Mouse (Mus musculus) gastrocnemius, adult 8-10 months (tissue): ENCODE data around the gene Tnfrsf14. TPM values are rescaled to one million over a fixed set of nuclear protein-coding genes. Genes with fewer than 3 reads are reported as not detected.

Experiments used
- DNase-seq, 2 experiments: peaks; one replicate each; pipeline ENCODE4 v3.0.0; 2022; ENCODE audit warnings: low spot score in 2 of 2
- total RNA-seq, 4 experiments: library from RNA; stranded (reverse); gene quantifications; 2 replicates each; pipeline ENCODE4 v1.2.4; 2022

Gene Tnfrsf14
- total RNA-seq, 4 experiments from 2014 or later = 1.2 to 3.5 (median 1.9) TPM

- no peak for DNase-seq
Measured at GRCm38 (mm10) chr4:154916662-154917061, 11.7 kb downstream of the Tnfrsf14 start.

DNA sequence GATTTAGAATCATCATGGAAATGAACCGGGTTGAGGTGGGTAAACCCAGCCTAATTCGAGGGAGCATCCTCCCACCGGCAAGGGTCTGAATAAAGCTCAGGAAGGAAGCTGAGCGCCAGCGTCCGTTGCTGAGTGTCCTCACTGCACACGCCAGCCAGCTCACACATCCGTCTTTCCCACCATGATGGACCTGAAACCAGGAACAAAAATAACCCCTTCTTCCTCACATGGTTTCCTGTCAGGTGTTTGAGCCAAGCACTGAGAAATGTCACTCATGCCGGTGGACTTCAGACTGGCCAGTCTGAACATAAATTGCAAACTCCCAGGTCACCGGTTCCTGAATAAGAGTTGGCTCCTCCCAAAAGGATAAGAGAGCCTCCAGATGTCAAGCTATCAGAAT lies 13.1 kb downstream of the Tnfrsf14 start:
- no peak for DNase-seq

DNA sequence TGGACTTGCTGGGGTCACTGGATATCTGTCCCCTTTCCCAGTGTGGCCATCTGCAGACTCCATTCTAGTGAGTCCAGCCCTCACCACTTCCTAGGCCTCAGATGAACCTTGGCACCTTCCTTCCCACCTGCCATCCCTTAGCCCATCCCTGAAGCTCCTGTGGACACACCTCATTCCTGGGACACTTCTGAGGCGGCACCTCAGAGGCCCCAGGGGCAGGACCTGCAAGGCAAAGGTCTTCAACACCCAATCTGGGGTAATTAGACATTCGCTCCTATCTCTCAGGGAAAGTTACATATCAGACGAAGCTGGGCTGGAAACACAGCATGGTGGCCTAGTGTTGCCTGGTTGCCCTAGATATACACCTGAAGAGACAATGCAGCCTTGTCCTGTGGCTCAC lies 13.7 kb downstream of the Tnfrsf14 start:
- no peak for DNase-seq

DNA sequence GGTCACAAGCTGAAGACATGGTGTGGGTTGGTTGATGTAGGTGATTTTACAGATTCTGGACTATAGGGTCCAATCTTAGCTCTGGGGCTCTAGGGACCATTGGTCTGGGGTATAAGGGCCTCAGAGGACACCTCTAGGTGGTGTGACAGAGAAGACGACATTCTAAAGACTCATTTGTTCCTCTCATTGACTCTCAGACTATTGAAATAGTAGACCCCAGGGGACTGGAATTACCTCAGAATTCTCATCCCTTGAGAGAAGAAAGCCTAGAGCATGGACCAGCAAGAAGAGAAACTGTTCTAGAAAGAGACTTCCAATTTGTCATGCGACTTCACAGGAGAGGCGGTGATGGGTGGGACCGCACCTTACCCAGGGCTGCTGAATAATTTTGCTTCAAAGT lies 14.1 kb downstream of the Tnfrsf14 start:
- DNase-seq = no peak

GRCm38 (mm10) chr4:154913845-154914244 lies 14.5 kb downstream of the Tnfrsf14 start:
- DNase-seq = no peak

- DNase-seq = no peak
Measured at GRCm38 (mm10) chr4:154911644-154912043, 16.7 kb downstream of the Tnfrsf14 start.

DNA sequence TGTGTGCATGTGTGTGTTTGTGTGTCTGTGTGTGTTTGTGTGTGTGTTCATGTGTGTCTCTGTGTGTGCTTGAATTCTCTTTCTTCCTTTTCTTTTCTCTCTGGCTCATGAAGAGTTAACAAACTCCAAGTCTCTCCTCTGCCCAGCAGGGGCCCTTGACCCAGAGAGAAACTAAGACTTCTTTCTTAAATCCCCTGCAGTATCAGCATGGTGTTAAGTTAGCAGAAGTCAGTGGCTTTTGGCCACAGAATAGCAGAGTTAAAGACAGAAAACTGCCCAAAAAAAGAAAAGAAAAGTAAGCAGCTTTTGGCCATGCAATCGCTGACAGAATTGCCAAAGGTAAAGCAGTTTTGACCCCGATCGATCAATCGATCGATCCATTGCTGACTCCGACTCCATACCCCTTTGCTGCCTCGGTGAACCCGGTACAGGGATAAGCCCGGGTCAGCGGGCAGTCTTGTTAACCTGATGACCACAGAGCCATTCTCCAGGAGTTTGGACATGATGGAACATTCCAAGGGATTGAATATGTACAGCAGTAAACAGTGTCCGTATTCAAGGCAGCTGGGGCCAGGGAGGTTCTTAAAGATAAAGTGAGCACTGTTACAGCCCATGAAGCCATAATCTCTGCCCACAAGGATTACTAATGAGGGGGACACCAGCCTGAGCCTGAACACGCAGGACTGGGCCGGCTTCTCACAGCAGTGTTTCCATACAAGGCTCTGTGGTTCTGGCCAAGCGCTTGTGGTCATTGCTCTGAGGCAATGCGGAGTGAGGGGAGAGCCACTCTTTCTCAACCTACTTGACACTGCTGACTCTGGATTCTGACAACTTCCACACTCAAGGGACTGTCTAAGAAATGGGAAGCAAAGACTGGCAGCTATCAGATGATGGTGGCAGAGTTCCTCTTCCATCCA lies 17.5 kb downstream of the Tnfrsf14 start:
- no peak for DNase-seq

GRCm38 (mm10) chr4:154908490-154908889 lies 19.9 kb downstream of the Tnfrsf14 start:
- no peak for DNase-seq

DNA sequence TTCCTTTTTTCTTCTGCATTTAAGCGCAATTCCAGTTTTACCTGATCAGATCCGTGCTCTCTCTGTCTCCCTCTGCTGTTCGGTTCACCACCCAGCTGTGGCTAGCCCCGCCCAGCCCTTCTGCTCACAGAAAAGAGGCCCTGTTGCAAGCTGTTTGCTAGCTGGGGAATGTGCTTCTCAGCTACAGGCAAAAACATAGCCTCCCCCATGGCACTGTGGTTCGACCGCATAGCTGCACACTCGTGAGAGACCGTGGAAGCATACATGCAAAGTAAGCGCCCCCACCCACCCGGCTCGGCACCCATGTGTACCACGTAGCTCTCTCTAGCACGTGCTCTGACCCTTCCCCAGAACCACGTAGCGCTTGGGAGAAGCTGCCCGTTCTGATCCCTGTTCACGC lies 20.5 kb downstream of the Tnfrsf14 start:
- no peak for DNase-seq

- DNase-seq = peak; percentile 40 to 43
Measured at GRCm38 (mm10) chr4:154904185-154905071, 23.9 kb downstream of the Tnfrsf14 start.

GRCm38 (mm10) chr4:154902371-154902770 lies 26.0 kb downstream of the Tnfrsf14 start:
- no peak for DNase-seq

DNA sequence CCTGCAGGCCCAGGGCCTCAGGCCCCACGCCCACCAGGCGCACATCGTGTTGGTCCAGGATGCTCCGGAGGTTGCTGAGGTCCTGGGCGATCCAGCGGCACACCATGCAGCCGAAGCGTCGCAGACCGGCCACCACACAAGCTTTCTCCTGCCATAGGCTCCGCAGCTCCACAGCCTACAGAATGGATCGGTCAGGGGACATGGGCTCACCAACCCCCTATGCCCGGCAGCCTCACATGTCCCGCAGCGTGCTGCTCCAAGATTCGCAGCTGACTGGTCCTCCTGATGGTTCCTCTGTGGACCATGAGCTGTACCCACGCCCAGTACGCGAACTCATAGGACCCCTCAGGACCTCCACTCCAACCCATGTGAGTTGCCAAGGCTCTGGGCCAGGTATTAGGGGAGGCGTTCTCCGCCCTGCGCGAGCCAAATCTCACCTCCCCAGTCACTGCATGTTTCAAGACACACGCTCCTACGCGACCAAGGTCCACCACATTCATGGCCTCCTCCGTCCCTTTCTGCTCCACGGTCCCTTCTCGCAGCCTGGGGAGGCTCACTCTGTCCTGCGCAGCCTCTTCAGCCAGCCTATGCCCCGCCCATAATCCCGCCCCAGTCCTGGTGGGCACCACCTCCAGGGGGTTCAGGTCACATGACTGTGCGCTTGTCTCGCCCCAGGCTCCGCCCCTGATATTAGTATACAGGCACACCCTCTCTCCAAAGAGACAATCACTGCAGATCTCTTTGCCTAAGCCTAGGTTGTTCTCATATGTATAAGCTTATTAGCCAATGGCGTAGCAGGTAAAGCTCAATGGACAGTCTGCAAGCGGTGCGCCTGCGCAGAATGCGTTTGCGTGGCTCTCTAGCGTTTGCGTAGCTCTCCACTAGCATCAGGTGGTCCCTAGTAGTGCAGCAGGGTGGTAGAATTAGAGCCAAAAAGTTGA lies 29.6 kb downstream of the Tnfrsf14 start, which contains the start of gene Fam213b:
Gene Fam213b (minus strand): TSS at position 630 of the 941 bp plus-strand sequence.
- DNase-seq = peak; percentile 61 to 74

GRCm38 (mm10) chr4:154897676-154898465 lies 30.5 kb downstream of the Tnfrsf14 start:
- peak; percentile 63 to 73 for DNase-seq

GRCm38 (mm10) chr4:154895549-154895948 lies 32.8 kb downstream of the Tnfrsf14 start:
- no peak for DNase-seq

DNA sequence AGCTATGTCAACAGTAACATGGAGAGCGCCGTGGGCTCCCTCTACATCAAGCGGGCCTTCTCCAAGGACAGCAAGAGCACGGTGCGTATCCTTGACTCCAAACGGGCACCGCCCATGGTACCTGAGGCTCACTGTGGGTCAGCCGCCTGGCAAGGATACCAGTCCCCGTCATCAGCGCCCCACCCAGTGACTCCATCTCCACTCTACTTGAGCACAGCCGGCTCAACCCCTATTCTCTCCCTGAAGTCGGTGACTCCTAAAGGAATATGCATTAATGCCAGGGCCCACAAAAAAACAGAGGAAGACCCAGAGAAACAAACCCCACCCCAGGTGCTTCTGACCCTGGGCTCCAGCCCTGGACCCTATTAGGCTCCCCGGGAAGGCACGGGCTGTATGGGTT lies 37.5 kb downstream of the Tnfrsf14 start:
- DNase-seq = no peak

DNA sequence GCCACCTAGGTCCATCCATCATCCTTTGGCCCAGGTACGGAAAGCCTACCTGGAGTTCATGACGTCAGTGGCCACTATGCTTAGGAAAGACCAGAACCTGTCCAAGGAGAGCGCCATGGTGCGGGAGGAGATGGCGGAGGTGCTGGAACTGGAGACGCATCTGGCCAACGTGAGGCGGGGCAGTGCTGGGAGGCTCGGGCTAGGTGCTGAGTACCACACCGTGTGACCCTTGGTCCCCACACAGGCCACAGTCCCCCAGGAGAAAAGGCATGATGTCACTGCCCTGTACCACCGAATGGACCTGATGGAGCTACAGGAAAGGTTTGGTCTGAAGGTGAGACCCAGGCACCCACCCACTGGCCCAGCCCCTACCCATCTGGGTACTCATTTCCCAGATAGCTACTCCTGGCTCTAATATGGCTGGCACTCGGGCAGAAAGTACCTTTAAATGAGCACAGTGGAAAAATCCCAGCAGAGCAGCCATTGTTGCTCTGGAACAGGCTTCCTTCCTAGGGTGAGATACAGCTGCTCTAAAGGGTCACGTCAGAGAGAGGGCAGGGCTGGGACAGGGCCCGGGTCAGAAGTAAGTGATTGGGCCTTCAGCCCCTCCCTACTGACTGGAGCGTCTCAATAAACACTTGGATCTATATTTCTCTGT lies 40.6 kb downstream of the Tnfrsf14 start:
- DNase-seq = no peak

GRCm38 (mm10) chr4:154886876-154887592 lies 41.3 kb downstream of the Tnfrsf14 start:
- no peak for DNase-seq

- no peak for DNase-seq
Measured at GRCm38 (mm10) chr4:154885416-154885815, 42.9 kb downstream of the Tnfrsf14 start.
